Mouse (Mus musculus): ENCODE measurements around the gene Akr1b10. TPM values are rescaled to one million over a fixed set of nuclear protein-coding genes. Genes with fewer than 3 reads are reported as not detected.

Akr1b10 gene
- total RNA-seq, 2 experiments from 2014 or later, result 53.7 to 55.5 TPM

Other genes starting within 250 kb of the Akr1b10 start
- gene Slc35b4, start 207.1 kb upstream of the Akr1b10 start, total RNA-seq (2021), result 1 to 10 TPM; 7.9 to 8.0 TPM
- 100 to 1,000 TPM; 171 to 189 TPM for gene Akr1b3, start 66.7 kb upstream of the Akr1b10 start, total RNA-seq (2021)
- gene Akr1b8, start 30.1 kb upstream of the Akr1b10 start, total RNA-seq (2021), result 1 to 10 TPM; 2.6 TPM
- gene Akr1b7, start 28.1 kb downstream of the Akr1b10 start, total RNA-seq (2021), result not detected
- 100 to 1,000 TPM in 1 of 2 experiments, 10 to 100 TPM in 1; 97.7 to 105 TPM for gene Bpgm, start 92.0 kb downstream of the Akr1b10 start, total RNA-seq (2021)
- 10 to 100 TPM; 23.3 to 35.0 TPM for gene Cald1, start 214.3 kb downstream of the Akr1b10 start, total RNA-seq (2021)